Comparison of ENCODE assay signal across 13 mouse cellular contexts in the genomic region with DNA sequence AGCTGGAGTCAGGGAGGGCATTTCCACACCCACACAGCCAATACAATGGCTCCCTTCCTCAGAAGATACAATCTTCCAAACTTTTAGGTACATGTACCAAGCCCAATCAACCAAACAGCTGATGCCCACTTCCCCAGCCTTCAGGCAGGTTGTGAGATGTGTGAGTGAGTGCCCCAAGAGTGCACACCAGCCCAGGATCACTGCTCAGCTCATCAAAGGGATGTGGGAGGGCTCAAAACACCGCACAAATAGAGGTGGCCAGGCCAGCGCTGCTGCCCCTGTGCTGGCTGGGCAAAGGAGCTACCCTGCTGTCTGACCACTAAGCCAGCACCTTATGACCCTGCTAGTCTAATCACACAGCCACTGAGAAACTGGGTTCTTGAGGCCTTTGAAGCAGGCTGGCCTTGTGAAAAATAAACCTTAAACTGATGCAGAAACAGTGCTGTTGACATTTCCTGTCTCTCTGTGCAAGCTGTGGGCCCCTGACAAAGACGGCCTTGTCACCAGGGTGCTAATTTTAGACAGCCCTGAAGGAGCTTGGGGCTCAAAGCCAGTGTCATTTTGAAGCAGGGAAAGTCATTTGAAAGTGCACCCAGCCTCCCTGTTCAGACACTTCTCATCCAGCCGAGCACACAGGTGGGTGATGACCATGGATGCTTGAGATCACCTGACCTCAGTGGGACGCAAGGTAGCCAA. TPM values are rescaled to one million over a fixed set of nuclear protein-coding genes. Genes with fewer than 3 reads are reported as not detected.
DNase-seq lines count a peak whose midpoint lies in the region; ATAC-seq lines count a peak whose summit lies in the region.
"Had no signal": no experiment of that assay in that cellular context is flagged by ENCODE, and none has a peak within 500 bp of the region (broad histone marks: within the 10 kb centered on the region; RNA-seq: fewer than 3 reads in every experiment).

No protein-coding gene starts in this region.

- H3K9ac ChIP-seq in liver, embryonic 11.5 days (ENCODE audit: low read depth, low read length): no peak overlapping the region
- H3K9ac ChIP-seq in hindbrain, embryonic 14.5 days: no peak overlapping the region
- H3K9ac ChIP-seq in neural tube, embryonic 15.5 days (replicated peaks): no peak overlapping the region
- H3K9ac ChIP-seq: hindbrain, embryonic 15.5 days had no signal

- 0 out of 2 replicates have a peak, but pooled peaks cover 8% of the 10 kb centered on the region for H3K4me1 ChIP-seq in liver, embryonic 11.5 days (replicated peaks; ENCODE audit: control insufficient read depth, insufficient read depth, low read length)
- H3K4me1 ChIP-seq in hindbrain, embryonic 14.5 days (replicated peaks; ENCODE audit: control insufficient read depth, insufficient read depth, low read length): no peaks in the 10 kb centered on the region
- no peaks in the 10 kb centered on the region for H3K4me1 ChIP-seq in neural tube, embryonic 15.5 days
- H3K4me1 ChIP-seq: hindbrain, embryonic 15.5 days had no signal

- WGBS in liver, embryonic 11.5 days: 42% methylated on average over 5 of the region's 5 CpGs
- WGBS in hindbrain, embryonic 14.5 days: 71% methylated on average over 5 of the region's 5 CpGs
- WGBS in neural tube, embryonic 15.5 days: 57% methylated on average over 5 of the region's 5 CpGs

- H3K4me3 ChIP-seq in liver, embryonic 11.5 days (ENCODE audit: low read depth, low read length): no peak overlapping the region
- no peak overlapping the region for H3K4me3 ChIP-seq in hindbrain, embryonic 14.5 days (replicated peaks; ENCODE audit: low read length)
- H3K4me3 ChIP-seq in neural tube, embryonic 15.5 days (replicated peaks): no peak overlapping the region
- H3K4me3 ChIP-seq: hindbrain, embryonic 15.5 days had no signal

- H3K36me3 ChIP-seq in liver, embryonic 11.5 days (ENCODE audit: control insufficient read depth, insufficient read depth, low read length): no peaks in the 10 kb centered on the region
- H3K36me3 ChIP-seq in hindbrain, embryonic 14.5 days (replicated peaks; ENCODE audit: control insufficient read depth, insufficient read depth): no peaks in the 10 kb centered on the region
- H3K36me3 ChIP-seq in neural tube, embryonic 15.5 days: no peaks in the 10 kb centered on the region
- H3K36me3 ChIP-seq: hindbrain, embryonic 15.5 days had no signal

- peak overlapping the region; percentile 52; the same call in 1 of the 2 replicates for H3K27ac ChIP-seq in liver, embryonic 11.5 days (ENCODE audit: low read depth, low read length)
- no peak overlapping the region for H3K27ac ChIP-seq in hindbrain, embryonic 14.5 days
- H3K27ac ChIP-seq in neural tube, embryonic 15.5 days (replicated peaks): no peak overlapping the region
- H3K27ac ChIP-seq: hindbrain, embryonic 15.5 days had no signal

- H3K27me3 ChIP-seq in liver, embryonic 11.5 days (replicated peaks; ENCODE audit: control insufficient read depth, insufficient read depth, low read length): no peaks in the 10 kb centered on the region
- no peaks in the 10 kb centered on the region for H3K27me3 ChIP-seq in hindbrain, embryonic 14.5 days (ENCODE audit: control insufficient read depth, insufficient read depth, low read length)
- H3K27me3 ChIP-seq in neural tube, embryonic 15.5 days (replicated peaks): no peaks in the 10 kb centered on the region
- H3K27me3 ChIP-seq: hindbrain, embryonic 15.5 days had no signal

- ATAC-seq in liver, embryonic 11.5 days (replicated peaks; ENCODE audit: low FRiP score): no peak
- ATAC-seq in common myeloid progenitor, adult 5-6 weeks (replicated peaks; ENCODE audit: low read depth, poor library complexity, severe bottlenecking): peak; percentile 29; the same call in 1 of the 2 replicates
- peak; percentile 83 for ATAC-seq in inflammation-experienced regulatory T-cells, adult 6 months
- no peak for ATAC-seq in hindbrain, embryonic 14.5 days (ENCODE audit: low FRiP score)
- ATAC-seq in neural tube, embryonic 15.5 days (ENCODE audit: low FRiP score): no peak
- ATAC-seq: lung, postnatal 0 days had no signal

- H3K9me3 ChIP-seq in liver, embryonic 11.5 days (ENCODE audit: control insufficient read depth, low read length): no peaks in the 10 kb centered on the region
- no peaks in the 10 kb centered on the region for H3K9me3 ChIP-seq in hindbrain, embryonic 14.5 days (ENCODE audit: control insufficient read depth, low read length)
- H3K9me3 ChIP-seq in neural tube, embryonic 15.5 days (replicated peaks): no peaks in the 10 kb centered on the region

- DNase-seq in liver, embryonic 11.5 days (ENCODE audit: low spot score): no peak
- DNase-seq in liver: no peak
- peak; percentile 63 for DNase-seq in thymus, postnatal 14 days
- DNase-seq in hindbrain, embryonic 14.5 days (ENCODE audit: low spot score): no peak
- DNase-seq in adrenal gland, adult 8-10 months: no peak
- DNase-seq: gastrocnemius, postnatal 10 days; kidney, postnatal 25 days; right cerebral cortex, postnatal 4 days had no signal

- no peak overlapping the region for H3K4me2 ChIP-seq in liver, embryonic 11.5 days
- no peak overlapping the region for H3K4me2 ChIP-seq in hindbrain, embryonic 14.5 days (replicated peaks)
- H3K4me2 ChIP-seq in neural tube, embryonic 15.5 days: no peak overlapping the region
- H3K4me2 ChIP-seq: hindbrain, embryonic 15.5 days had no signal

RNA-seq across cellular contexts. Expression of a gene that starts 33.7 kb away (rescaled TPM):
- polyA plus RNA-seq in liver, embryonic 11.5 days (2014; fragmentation: Nextera tagmentation; extraction: Ambion mirVana): 0.49 and 0.96 TPM in 2 replicates
- not detected in 2 replicates for total RNA-seq in common myeloid progenitor, adult 5-6 weeks (2017)
- under 1 TPM in 1 of 3 experiments, not detected in 2; 0.22 TPM for polyA plus RNA-seq in inflammation-experienced regulatory T-cells, adult 6 months (2017; shearing (Covaris generic))
- 2.3 and 3.7 TPM in 2 replicates for polyA plus RNA-seq in hindbrain, embryonic 14.5 days (2014; fragmentation: Nextera tagmentation; extraction: Ambion mirVana)
- total RNA-seq in adrenal gland, adult 8-10 months (2022): 100 to 1,000 TPM; 394 to 536 (median 504) TPM
- polyA plus RNA-seq in neural tube, embryonic 15.5 days (2015; fragmentation: Nextera tagmentation; extraction: Ambion mirVana): 0.29 and 0.37 TPM in 2 replicates

RNA-seq across cellular contexts. Expression of a gene that starts 49.4 kb away (rescaled TPM):
- polyA plus RNA-seq in liver, embryonic 11.5 days (2014; fragmentation: Nextera tagmentation; extraction: Ambion mirVana): 38.0 and 40.6 TPM in 2 replicates
- 1.1 and 4.2 TPM in 2 replicates for total RNA-seq in common myeloid progenitor, adult 5-6 weeks (2017)
- 1 to 10 TPM in 2 of 3 experiments, not detected in 1; 6.3 to 7.3 TPM for polyA plus RNA-seq in inflammation-experienced regulatory T-cells, adult 6 months (2017; shearing (Covaris generic))
- polyA plus RNA-seq in hindbrain, embryonic 14.5 days (2014; fragmentation: Nextera tagmentation; extraction: Ambion mirVana): 3.8 and 6.3 TPM in 2 replicates
- 10 to 100 TPM in 1 of 4 experiments, 1 to 10 TPM in 3; 8.1 to 11.2 (median 8.8) TPM for total RNA-seq in adrenal gland, adult 8-10 months (2022)
- 5.9 and 8.0 TPM in 2 replicates for polyA plus RNA-seq in neural tube, embryonic 15.5 days (2015; fragmentation: Nextera tagmentation; extraction: Ambion mirVana)

RNA-seq across cellular contexts. Expression of a gene that starts 56.4 kb away (rescaled TPM):
- 0.14 and 0.29 TPM in 2 replicates for polyA plus RNA-seq in liver, embryonic 11.5 days (2014; fragmentation: Nextera tagmentation; extraction: Ambion mirVana)
- total RNA-seq in common myeloid progenitor, adult 5-6 weeks (2017): not detected in 2 replicates
- polyA plus RNA-seq in inflammation-experienced regulatory T-cells, adult 6 months (2017; shearing (Covaris generic)): not detected
- polyA plus RNA-seq in hindbrain, embryonic 14.5 days (2014; fragmentation: Nextera tagmentation; extraction: Ambion mirVana): 7.9 and 9.4 TPM in 2 replicates
- total RNA-seq in adrenal gland, adult 8-10 months (2022): 1 to 10 TPM; 2.5 to 4.4 (median 3.5) TPM
- 10.1 and 10.3 TPM in 2 replicates for polyA plus RNA-seq in neural tube, embryonic 15.5 days (2015; fragmentation: Nextera tagmentation; extraction: Ambion mirVana)

Comparison
In these comparisons a context has a peak if more than half of its experiments do, and no peak if none do; other contexts are left out.
1. ATAC-seq: peak in common myeloid progenitor, adult 5-6 weeks (single experiment) and inflammation-experienced regulatory T-cells, adult 6 months (single experiment); none in liver, embryonic 11.5 days (single experiment), hindbrain, embryonic 14.5 days (single experiment) and neural tube, embryonic 15.5 days (single experiment).